Mouse (Mus musculus): Measurements from ENCODE around the gene Vegfd.

- no peak for TF ChIP-seq CTCF (conservative IDR thresholded peaks at IDR 0.05; ENCODE audit: low read length)
- TF ChIP-seq NANOG (IDR thresholded peaks at IDR 0.05; ENCODE audit: borderline replicate concordance, low read length): no peak
- TF ChIP-seq POU5F1 (IDR thresholded peaks at IDR 0.05; ENCODE audit: borderline replicate concordance, low read length): no peak
Measured at GRCm38 (mm10) chrX:164323391-164323913, 49.7 kb upstream of the Vegfd start.

All from E14TG2a.4 (cell line).